Mouse (Mus musculus) liver, postnatal 0 days (tissue): Measurements from ENCODE around the gene Spice1.

Experiments
- CTCF ChIP-seq: sonication (generic); IDR thresholded peaks from 2 replicates; pipeline ENCODE4 v1.5.1; 2016; ENCODE audit warnings: antibody characterized with exemption, low read depth
- EP300 ChIP-seq: IDR thresholded peaks from 2 replicates; pipeline ENCODE4 v1.6.1; 2016; ENCODE audit warnings: antibody characterized with exemption, low read depth, mild to moderate bottlenecking

GRCm38 (mm10) chr16:44434931-44435330, 88.0 kb downstream of the Spice1 start:
- TF ChIP-seq CTCF (no peak), EP300 (no peak)
